Mouse (Mus musculus) intestine, embryonic 14.5 days (tissue): ENCODE measurements around the gene Sgo2a. TPM values are rescaled to one million over a fixed set of nuclear protein-coding genes. Genes with fewer than 3 reads are reported as not detected.

Source experiments
- ATAC-seq: fragments of 200-750 bp; cut with Nextera tagmentation; replicated peaks from 2 replicates; pipeline ENCODE4 v1.8.0; 2017; ENCODE audit warnings: low read depth, moderate number of reproducible peaks, moderate TSS enrichment, moderate library complexity; ENCODE audit not compliant: low FRiP score, low TSS enrichment
- DNase-seq: peaks from one replicate; pipeline ENCODE4 v3.0.0-alpha.2; 2018; ENCODE audit warnings: low spot score
- H3K27ac ChIP-seq: fragments of 300-500 bp; sonication (generic); 2 replicates; pipeline ENCODE4 v1.5.1; 2014; ENCODE audit warnings: low read depth, mild to moderate bottlenecking, control low read depth
- H3K27me3 ChIP-seq: fragments of 300-500 bp; sonication (generic); replicated peaks from 2 replicates; pipeline ENCODE4 v1.6.1; 2014; ENCODE audit warnings: low read length, control low read depth; ENCODE audit not compliant: control insufficient read depth, insufficient read depth
- H3K36me3 ChIP-seq: fragments of 300-500 bp; sonication (generic); 2 replicates; pipeline ENCODE4 v1.6.1; 2014; ENCODE audit warnings: low read length, control low read depth; ENCODE audit not compliant: control insufficient read depth, insufficient read depth
- H3K4me1 ChIP-seq: fragments of 300-500 bp; sonication (generic); replicated peaks from 2 replicates; pipeline ENCODE4 v1.6.1; 2014; ENCODE audit warnings: low read length, control low read depth, mixed read lengths; ENCODE audit not compliant: control insufficient read depth, insufficient read depth
- H3K4me2 ChIP-seq: fragments of 300-500 bp; sonication (generic); 2 replicates; pipeline ENCODE4 v1.6.1; 2014; ENCODE audit warnings: low read length
- H3K4me3 ChIP-seq: fragments of 300-500 bp; sonication (generic); 2 replicates; pipeline ENCODE4 v1.5.1; 2014; ENCODE audit warnings: low read depth, low read length, control low read depth, mixed read lengths
- H3K9ac ChIP-seq: fragments of 300-500 bp; sonication (generic); 2 replicates; pipeline ENCODE4 v1.6.1; 2014; ENCODE audit warnings: mild to moderate bottlenecking, low read length
- H3K9me3 ChIP-seq: fragments of 300-500 bp; sonication (generic); 2 replicates; pipeline ENCODE4 v1.6.1; 2016; ENCODE audit warnings: low read length, control low read depth; ENCODE audit not compliant: control insufficient read depth
- WGBS: fragments of 180-500 bp; shearing (Covaris S2); extraction: QIAGEN DNeasy Blood & Tissue Kit; methylation state at CpG from one replicate; pipeline ENCODE4 v1.1.7; 2014; 5-methylcytosine and 5-hydroxymethylcytosine counted together
- polyA plus RNA-seq: library from polyadenylated mRNA; unstranded; fragments of >200 nt; fragmentation: Nextera tagmentation; extraction: Ambion mirVana; gene quantifications from 2 replicates; pipeline ENCODE4 v1.2.1, GENCODE M21; 2014

Sgo2a gene
- polyA plus RNA-seq, 1 experiment from 2014 or later: 16.5 TPM

DNA sequence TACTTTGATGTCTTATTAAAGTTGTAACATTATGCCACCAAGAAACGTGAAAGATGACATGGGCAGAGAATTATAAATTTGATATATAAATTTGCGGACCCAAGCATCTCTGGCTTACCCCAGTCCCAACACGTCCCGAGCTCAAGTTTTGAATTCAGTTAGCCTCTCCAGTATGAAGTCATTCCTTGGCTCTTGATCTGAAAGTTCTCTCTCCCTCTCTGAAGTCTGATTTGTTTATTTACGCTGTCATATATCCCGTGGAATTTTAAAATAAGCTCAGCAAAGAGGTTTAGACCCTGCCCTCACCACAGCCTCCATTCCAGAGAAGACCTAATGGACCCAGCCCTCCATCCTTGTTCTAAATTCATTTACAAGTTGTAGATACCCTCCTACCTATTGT, 73.4 kb downstream of the Sgo2a start:
- Histone ChIP-seq H3K4me1 (no peaks in the 10 kb centered on the region), H3K9me3 (no peaks in the 10 kb centered on the region), H3K9ac (no peak overlapping the region), H3K27ac (no peak overlapping the region), H3K4me2 (no peak overlapping the region), H3K27me3 (no peaks in the 10 kb centered on the region), H3K4me3 (no peak overlapping the region), H3K36me3 (no peaks in the 10 kb centered on the region)
- WGBS: 79% methylated on average over 6 of the region's 6 CpGs
- ATAC-seq (no peak), DNase-seq (no peak)

DNA sequence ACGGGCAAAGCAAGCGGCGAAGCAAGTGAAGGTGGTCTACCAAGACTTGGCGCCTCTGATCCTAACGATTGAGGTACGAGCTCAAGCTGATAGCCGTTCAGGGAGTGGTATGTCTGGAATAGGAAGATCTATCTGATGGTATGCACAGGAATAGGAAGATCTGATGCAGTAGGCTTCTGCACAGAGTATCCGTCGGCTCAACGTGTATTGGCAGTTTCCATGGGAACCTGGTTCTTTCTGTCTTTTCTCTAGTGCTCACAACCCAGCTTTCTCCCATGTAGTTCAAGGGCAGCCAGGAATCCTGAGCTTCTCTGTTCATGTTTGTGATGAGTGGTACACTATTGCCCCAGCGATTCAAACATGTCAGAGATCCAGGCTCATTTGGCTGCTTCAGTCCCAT, 74.3 kb downstream of the Sgo2a start:
- 91% methylated on average over 11 of the region's 11 CpGs for WGBS
- no peaks in the 10 kb centered on the region for H3K9me3 ChIP-seq
- no peak overlapping the region for H3K4me3 ChIP-seq
- H3K27ac ChIP-seq: no peak overlapping the region
- H3K36me3 ChIP-seq: no peaks in the 10 kb centered on the region
- H3K27me3 ChIP-seq: no peaks in the 10 kb centered on the region
- no peak overlapping the region for H3K4me2 ChIP-seq
- DNase-seq (no peak), ATAC-seq (no peak)
- no peak overlapping the region for H3K9ac ChIP-seq
- H3K4me1 ChIP-seq: no peaks in the 10 kb centered on the region

DNA sequence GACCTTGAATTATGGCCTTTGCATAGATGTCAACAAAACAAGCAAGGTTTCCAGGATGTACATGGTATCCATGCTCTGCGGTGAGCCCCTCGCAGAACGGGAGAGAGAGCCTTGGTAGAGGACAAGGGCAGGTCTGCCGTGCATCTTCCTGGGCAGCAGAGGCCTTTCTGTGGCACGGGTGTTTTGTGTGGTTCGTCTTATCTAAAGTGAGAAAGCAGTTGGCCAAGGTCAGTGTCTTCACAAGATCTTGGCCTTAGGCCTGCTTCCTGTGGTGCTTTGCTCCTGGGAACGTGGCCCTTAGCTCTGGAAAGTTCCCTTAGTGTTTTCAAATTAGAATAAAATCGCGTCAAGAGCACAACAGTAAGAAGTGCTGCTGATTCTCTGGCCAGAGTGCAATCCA, 75.2 kb downstream of the Sgo2a start:
- ATAC-seq (no peak), DNase-seq (no peak)
- H3K27ac ChIP-seq: no peak overlapping the region
- H3K4me1 ChIP-seq: no peaks in the 10 kb centered on the region
- H3K36me3 ChIP-seq: no peaks in the 10 kb centered on the region
- no peak overlapping the region for H3K4me2 ChIP-seq
- no peak overlapping the region for H3K4me3 ChIP-seq
- H3K9ac ChIP-seq: no peak overlapping the region
- WGBS: 87% methylated on average over 9 of the region's 9 CpGs
- no peaks in the 10 kb centered on the region for H3K9me3 ChIP-seq
- no peaks in the 10 kb centered on the region for H3K27me3 ChIP-seq

DNA sequence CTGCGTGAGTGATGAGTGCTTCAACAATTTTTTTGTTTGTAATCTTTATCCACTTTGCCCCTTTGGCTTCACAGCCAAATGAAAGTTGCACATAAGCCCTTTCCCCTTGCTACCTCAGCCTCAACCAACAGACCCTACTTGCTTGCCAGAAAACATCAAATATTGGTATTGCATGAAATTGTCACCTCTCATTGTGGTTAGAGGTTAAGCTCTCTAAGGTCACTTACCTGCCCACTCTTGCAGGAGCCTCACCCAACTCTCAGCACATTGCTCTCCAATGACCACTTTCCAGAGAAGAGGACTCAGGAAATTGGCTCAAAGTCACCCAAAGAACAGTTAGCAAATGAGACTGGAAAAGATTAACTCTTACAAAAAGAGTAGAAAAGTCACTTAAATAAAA, 75.7 kb downstream of the Sgo2a start:
- Histone ChIP-seq H3K27ac (no peak overlapping the region), H3K36me3 (no peaks in the 10 kb centered on the region), H3K9ac (no peak overlapping the region), H3K9me3 (no peaks in the 10 kb centered on the region), H3K4me3 (no peak overlapping the region), H3K4me2 (no peak overlapping the region), H3K4me1 (no peaks in the 10 kb centered on the region), H3K27me3 (no peaks in the 10 kb centered on the region)
- DNase-seq: no peak
- WGBS: 87% methylated on average over 1 of the region's 1 CpGs
- ATAC-seq: no peak

DNA sequence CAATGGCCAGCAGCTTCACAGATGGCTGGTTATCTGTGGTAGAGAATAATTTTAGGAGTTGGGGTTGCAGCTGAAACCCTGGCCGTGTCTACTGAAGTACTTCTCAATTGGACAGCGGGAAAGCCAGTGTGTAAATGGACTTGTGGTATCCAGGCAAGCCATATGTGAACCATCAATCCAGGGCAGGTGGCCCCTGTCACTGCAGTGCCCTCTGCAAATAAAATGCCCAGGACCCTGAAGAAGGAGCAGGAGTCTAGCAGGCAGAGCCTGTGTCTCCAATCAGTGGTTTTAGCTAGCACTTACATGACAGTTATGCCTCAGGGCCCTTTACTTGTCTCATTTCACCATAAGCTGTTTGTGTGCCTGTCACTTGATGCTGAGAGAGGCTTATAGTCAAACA, 76.6 kb downstream of the Sgo2a start:
- DNase-seq: no peak
- 74% methylated on average over 2 of the region's 2 CpGs for WGBS
- no peak for ATAC-seq

DNA sequence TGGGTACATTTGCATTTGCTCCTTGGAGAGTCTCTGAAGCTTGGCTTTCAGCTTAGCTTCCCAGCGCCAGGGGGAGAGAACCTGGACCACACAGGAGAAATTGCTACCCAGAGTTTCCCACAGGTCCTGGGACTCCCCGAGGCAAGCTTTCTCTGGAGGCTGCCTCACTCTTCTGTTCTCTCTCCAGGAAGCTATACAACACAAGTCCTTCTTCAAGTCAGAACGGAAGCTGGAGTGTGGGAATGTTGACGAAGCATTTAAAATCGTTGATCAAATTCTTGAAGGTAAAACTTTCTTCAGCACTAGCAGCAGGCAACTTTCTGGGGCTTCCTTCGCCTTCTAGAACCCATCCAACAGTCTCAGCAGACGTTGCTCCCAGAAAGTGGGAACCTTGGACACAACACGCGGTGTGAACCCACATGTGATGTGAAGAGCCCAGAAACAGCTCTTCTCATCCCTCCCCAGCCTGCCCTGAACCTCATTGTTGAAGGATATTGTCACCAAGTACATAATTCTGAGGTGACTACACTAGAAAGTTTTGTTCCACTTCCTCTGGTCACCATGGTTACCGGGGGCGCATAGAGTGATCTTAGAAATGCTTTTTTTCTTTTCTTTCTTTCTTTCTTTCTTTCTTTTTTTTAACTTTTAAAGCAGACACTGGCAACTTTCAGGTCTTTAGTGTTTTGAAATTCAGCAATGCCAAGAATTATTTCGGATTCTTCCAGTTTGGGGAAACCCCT, 77.4 kb downstream of the Sgo2a start:
- Histone ChIP-seq H3K36me3 (no peaks in the 10 kb centered on the region), H3K4me3 (no peak overlapping the region), H3K9ac (no peak overlapping the region), H3K27me3 (no peaks in the 10 kb centered on the region), H3K27ac (no peak overlapping the region), H3K4me2 (no peak overlapping the region), H3K4me1 (no peaks in the 10 kb centered on the region), H3K9me3 (no peaks in the 10 kb centered on the region)
- ATAC-seq (no peak), DNase-seq (no peak)
- WGBS: 74% methylated on average over 12 of the region's 12 CpGs

More for the DNA sequence above, 76.6 kb downstream of the Sgo2a start:
- Histone ChIP-seq H3K4me1 (no peaks in the 10 kb centered on the region), H3K9ac (no peak overlapping the region), H3K4me3 (no peak overlapping the region), H3K27me3 (no peaks in the 10 kb centered on the region), H3K4me2 (no peak overlapping the region), H3K36me3 (no peaks in the 10 kb centered on the region), H3K27ac (no peak overlapping the region), H3K9me3 (no peaks in the 10 kb centered on the region)

DNA sequence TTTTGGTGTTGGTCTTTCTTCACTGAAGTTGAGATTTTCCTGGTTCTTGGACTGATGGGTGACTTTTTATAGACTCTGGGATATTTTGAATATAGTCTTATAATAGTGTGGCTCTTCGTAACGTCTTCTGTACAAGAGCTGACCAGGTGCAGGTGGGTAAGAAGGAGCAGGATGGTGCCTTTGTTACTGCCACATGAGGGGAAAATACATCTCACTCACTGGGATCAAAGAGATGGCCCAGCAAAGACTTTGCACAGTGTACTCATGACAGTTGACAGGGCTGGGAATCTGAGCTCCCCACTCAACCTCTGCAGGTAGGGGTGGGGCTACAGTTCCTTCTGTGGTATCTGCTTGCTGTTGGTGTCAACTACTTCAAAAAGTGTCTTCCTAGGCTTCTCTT, 78.5 kb downstream of the Sgo2a start:
- H3K27me3 ChIP-seq: no peaks in the 10 kb centered on the region
- no peaks in the 10 kb centered on the region for H3K9me3 ChIP-seq
- WGBS: 88% methylated on average over 2 of the region's 2 CpGs
- no peak overlapping the region for H3K27ac ChIP-seq
- no peak overlapping the region for H3K4me2 ChIP-seq
- H3K4me3 ChIP-seq: no peak overlapping the region
- ATAC-seq (no peak), DNase-seq (no peak)
- no peaks in the 10 kb centered on the region for H3K36me3 ChIP-seq
- no peaks in the 10 kb centered on the region for H3K4me1 ChIP-seq
- no peak overlapping the region for H3K9ac ChIP-seq

Other genes with a start within 250 kb of the Sgo2a start
- 77.3 and 82.5 TPM in 2 replicates for gene Spats2l, start 221.8 kb upstream of the Sgo2a start, polyA plus RNA-seq
- 12.9 and 14.2 TPM in 2 replicates for gene Kctd18, start 23.0 kb downstream of the Sgo2a start, polyA plus RNA-seq
- 0.05 and 0.13 TPM in 2 replicates for gene Aox1, start 34.0 kb downstream of the Sgo2a start, polyA plus RNA-seq
- gene Aox3, start 117.2 kb downstream of the Sgo2a start, polyA plus RNA-seq: 0.42 and 0.46 TPM in 2 replicates
- gene Aox4, start 214.4 kb downstream of the Sgo2a start, polyA plus RNA-seq: 0.28 and 0.87 TPM in 2 replicates